Mouse (Mus musculus) liver, embryonic 14.5 days (tissue): ENCODE results near the gene Tnr.

Source experiments
- CTCF ChIP-seq: IDR thresholded peaks from 2 replicates; pipeline ENCODE4 v1.5.1; 2016; ENCODE audit warnings: antibody characterized with exemption, low read depth, control low read depth
- EP300 ChIP-seq: IDR thresholded peaks from 2 replicates; pipeline ENCODE4 v1.6.1; 2016; ENCODE audit warnings: antibody characterized with exemption, low read depth

GRCm38 (mm10) chr1:159573116-159573515 lies 49.5 kb downstream of the Tnr start:
- TF ChIP-seq CTCF (no peak), EP300 (no peak)
